In genomic region chr13:14044521-14044920, GRCm38 (mm10) we compare ENCODE assay signal across 23 mouse cellular contexts.
"Had no signal": no experiment of that assay in that cellular context is flagged by ENCODE, and none has a peak within 500 bp of the region (broad histone marks: within the 10 kb centered on the region; RNA-seq: fewer than 3 reads in every experiment).

No protein-coding gene starts in this region.

- H3K36me3 ChIP-seq: intestine, embryonic 15.5 days had no signal

- DNase-seq: gastrocnemius, postnatal 14 days; gastrocnemius, postnatal 36 days; heart, adult 2 months; heart, postnatal 10 days; heart, postnatal 4 days; kidney, adult 18-20 months; kidney, adult 8-10 months; kidney, postnatal 10 days; kidney, postnatal 36 days; layer of hippocampus, adult 9-11 months; layer of hippocampus, postnatal 36 days; left cerebral cortex, postnatal 4 days; liver, embryonic 13.5 days had no signal

- H3K9me3 ChIP-seq: hindbrain, embryonic 10.5 days; hindbrain, embryonic 12.5 days; intestine, embryonic 15.5 days; limb, embryonic 13.5 days; limb, embryonic 15.5 days; liver, embryonic 13.5 days had no signal

- ATAC-seq: hindbrain, embryonic 16.5 days; inflammation-experienced regulatory T-cells, adult 6 months; intestine, embryonic 15.5 days; intestine, postnatal 0 days had no signal

- H3K4me2 ChIP-seq: heart, embryonic 11.5 days; hindbrain, embryonic 12.5 days; hindbrain, embryonic 14.5 days; intestine, embryonic 15.5 days; limb, embryonic 13.5 days; limb, embryonic 15.5 days; liver, embryonic 13.5 days had no signal

- H3K9ac ChIP-seq: hindbrain, embryonic 12.5 days; hindbrain, embryonic 14.5 days; intestine, embryonic 15.5 days; limb, embryonic 13.5 days; limb, embryonic 15.5 days; liver, embryonic 13.5 days had no signal

- H3K27ac ChIP-seq: heart, adult 2 months; hindbrain, embryonic 10.5 days; hindbrain, embryonic 12.5 days; hindbrain, embryonic 14.5 days; intestine, embryonic 15.5 days; limb, embryonic 13.5 days; limb, embryonic 15.5 days; liver, embryonic 13.5 days had no signal

- H3K27me3 ChIP-seq: hindbrain, embryonic 12.5 days; intestine, embryonic 15.5 days; limb, embryonic 13.5 days; limb, embryonic 15.5 days; liver, embryonic 13.5 days had no signal

- H3K4me3 ChIP-seq: heart, adult 2 months; hindbrain, embryonic 10.5 days; hindbrain, embryonic 12.5 days; intestine, embryonic 15.5 days; limb, embryonic 13.5 days; limb, embryonic 15.5 days; liver, embryonic 13.5 days had no signal
